Mouse (Mus musculus) right cerebral cortex, postnatal 25 days (tissue): ENCODE measurements around the gene Olfr199.
"Not testable (repeated sequence)": the region's sequence is repeated elsewhere in the genome, so short reads cannot be mapped to it uniquely, and the experiment has no call there.

Experiments used
- DNase-seq: peaks from one replicate; pipeline ENCODE4 v3.0.0; 2022

The Olfr199 gene

DNA sequence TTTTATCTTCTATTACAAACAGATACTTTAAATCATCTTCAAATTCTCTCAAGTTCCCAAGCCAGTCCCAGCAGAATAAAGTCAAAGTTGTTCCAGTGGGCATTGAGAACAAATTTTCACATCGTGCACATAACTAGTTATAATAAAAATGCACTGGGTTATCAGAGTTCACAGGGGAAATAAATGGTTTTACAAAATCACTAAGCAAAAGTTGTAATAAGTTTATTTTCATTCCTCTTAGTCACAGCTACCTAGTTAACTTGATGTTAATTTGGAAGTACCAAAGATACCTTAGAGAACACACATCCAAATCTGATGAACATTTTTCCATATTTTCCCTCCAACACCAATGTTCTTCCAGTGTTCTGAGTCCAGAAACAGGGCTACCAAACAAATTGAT lies at the start of gene Olfr199:
TSS of gene Olfr199 (minus strand) at position 101 of the 400 bp plus-strand sequence.
- not testable (repeated sequence) for DNase-seq

DNA sequence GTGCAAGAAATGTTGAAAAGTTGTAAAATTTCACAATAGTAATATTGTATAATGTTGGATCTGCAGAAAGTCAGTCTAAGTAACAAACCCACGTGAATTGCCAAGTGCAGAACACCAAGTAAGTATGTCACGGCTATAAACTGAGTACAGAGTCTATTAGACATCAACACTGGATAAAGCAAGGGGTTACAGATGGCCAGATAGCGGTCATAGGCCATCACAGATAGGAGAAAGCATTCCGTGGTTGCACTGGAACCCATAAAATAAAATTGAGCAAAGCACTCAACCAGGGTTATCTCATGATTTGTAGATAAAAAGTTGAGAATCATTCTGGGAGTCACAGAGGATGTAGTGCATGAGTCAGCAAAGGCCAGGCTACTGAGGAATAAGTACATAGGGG lies 49.5 kb upstream of the Olfr199 start:
- DNase-seq, result not testable (repeated sequence)

DNA sequence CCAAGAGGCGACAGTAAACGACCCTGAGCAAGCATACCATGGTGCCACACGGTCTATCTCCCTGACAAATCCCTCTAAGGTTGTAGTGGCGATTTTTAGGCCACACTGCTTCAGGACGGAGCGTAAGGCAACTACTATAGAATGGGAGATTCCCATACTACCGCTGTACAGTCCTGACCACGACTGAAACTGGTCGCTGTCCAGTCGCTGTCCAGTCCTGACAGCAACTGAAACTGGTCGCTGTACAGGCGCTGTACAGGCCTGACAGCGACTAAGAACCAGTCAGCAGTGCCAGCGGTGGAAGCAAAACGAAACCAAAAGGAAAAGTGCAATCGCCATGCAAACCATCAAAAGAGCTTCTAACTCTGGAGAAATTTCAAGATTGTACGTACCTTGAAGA lies 30.1 kb upstream of the Olfr199 start:
- DNase-seq, result no peak

DNA sequence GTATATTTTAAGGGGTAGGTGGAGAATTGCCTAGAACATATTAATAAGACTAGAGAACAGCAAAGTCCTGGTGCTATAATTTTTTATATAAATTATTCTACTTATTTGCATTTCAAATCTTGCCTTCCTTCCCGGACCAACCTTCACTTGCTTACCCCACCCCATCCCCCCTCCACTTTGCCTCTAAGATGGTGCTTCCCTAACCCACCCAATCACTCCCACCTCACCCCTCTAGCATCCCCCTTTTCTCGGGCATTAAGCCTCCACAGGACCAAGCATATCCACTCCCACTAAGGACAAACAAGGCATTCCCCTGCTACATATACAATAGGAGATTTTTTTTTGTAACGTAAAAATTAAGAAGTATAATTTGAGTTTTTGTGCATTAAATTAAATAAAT lies 1.7 kb downstream of the Olfr199 start:
- not testable (repeated sequence) for DNase-seq

DNA sequence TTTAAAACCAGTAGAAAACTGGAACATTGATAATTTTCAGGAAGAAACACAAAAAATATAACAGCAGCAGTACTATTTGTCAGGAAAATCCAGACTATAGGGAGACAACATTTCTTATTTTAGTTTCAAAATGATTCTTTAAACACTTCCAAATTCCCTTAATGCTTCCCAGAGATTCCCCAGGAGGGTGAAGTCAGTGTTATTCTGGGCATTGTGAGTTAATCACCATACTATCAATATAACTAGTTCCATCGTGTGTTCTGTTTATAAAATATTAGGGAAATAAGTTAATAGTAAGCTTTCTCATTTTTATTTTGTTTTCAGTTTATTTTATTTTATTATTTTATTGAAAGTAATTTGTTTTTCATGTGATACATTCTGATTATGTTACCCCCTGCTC lies 16.1 kb downstream of the Olfr199 start, which contains the start of gene Olfr198:
TSS of gene Olfr198 (minus strand) at position 101 of the 400 bp plus-strand sequence.
- DNase-seq, result not testable (repeated sequence)

DNA sequence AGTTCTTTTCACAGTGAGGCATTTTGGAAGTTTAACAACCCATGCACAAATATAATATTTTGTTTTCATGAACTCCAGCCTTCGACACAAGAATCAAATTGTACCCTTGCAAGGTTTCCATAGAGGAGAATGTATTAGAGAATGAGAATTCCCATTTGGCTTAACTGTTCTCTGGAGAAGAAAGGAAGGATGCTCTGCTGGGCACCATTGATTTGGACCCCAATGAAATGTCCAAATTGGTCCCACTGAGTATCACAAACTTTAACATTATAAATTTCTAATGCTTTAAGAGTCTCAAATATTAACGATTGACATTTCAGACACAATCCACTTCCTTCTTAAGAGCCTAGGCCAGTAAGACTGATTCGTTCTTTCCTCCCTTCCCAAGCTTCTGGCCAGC lies 49.2 kb downstream of the Olfr199 start, which contains the start of gene Olfr196:
TSS of gene Olfr196 (minus strand) at position 101 of the 400 bp plus-strand sequence.
- DNase-seq, result no peak
